Mouse (Mus musculus): ENCODE measurements around the gene BC107364. TPM values are rescaled to one million over a fixed set of nuclear protein-coding genes. Genes with fewer than 3 reads are reported as not detected.
"Not testable (repeated sequence)": the region's sequence is repeated elsewhere in the genome, so short reads cannot be mapped to it uniquely, and the experiment has no call there.

Gene BC107364
- polyA plus RNA-seq (2016; fragmentation: Nextera tagmentation; extraction: Ambion mirVana), result not detected in 2 replicates

DNA sequence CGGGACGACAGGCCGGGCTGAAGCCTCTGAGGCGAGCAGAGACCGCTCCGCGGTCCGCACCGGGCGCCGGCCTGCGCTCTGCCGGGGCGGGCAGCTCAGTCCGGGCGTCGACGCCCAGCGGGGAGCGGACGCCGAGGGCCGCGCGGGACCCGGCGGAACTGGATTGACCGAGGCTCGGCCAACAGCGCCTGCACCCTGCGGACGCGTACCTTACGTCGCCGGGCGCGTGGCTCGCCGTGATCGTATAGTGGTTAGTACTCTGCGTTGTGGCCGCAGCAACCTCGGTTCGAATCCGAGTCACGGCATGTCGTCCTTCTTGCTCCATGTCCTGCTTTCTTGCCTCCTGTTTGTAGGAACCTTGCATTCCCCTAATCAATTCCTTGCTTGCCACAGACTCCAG, at the start of gene BC107364:
TSS of gene BC107364 (minus strand) at position 45 of the 400 bp plus-strand sequence.
- not testable (repeated sequence) for H3K4me2 ChIP-seq; ATAC-seq (ENCODE audit: insufficient number of reproducible peaks, insufficient read depth, low FRiP score, low TSS enrichment, low read depth)

GRCm38 (mm10) chr3:96501391-96502115, 49.4 kb upstream of the BC107364 start:
- Histone ChIP-seq H3K4me1 (replicated peaks) (no peaks in the 10 kb centered on the region), H3K4me2 (peak overlapping the region; percentile 92), H3K27me3 (no peaks in the 10 kb centered on the region), H3K9ac (replicated peaks) (peak overlapping the region; percentile 62), H3K36me3 (no peaks in the 10 kb centered on the region), H3K4me3 (replicated peaks) (peak overlapping the region; percentile 63), H3K27ac (peak overlapping the region; percentile 85), H3K9me3 (no peaks in the 10 kb centered on the region)
- WGBS, result under 1% methylated on average over 32 of the region's 32 CpGs
- ATAC-seq (ENCODE audit: insufficient number of reproducible peaks, insufficient read depth, low FRiP score, low TSS enrichment, low read depth), result peak; percentile 77; the same call in 1 of the 2 replicates

More for the DNA sequence above, at the start of gene BC107364:
- H3K4me3 ChIP-seq (replicated peaks); H3K36me3 ChIP-seq; H3K4me1 ChIP-seq (replicated peaks); H3K27ac ChIP-seq; H3K9ac ChIP-seq (replicated peaks); H3K9me3 ChIP-seq: not testable (repeated sequence)
- peaks cover 14% of the 10 kb centered on the region for H3K27me3 ChIP-seq
- no CpG with 5 or more reads among the region's 48 CpGs for WGBS

DNA sequence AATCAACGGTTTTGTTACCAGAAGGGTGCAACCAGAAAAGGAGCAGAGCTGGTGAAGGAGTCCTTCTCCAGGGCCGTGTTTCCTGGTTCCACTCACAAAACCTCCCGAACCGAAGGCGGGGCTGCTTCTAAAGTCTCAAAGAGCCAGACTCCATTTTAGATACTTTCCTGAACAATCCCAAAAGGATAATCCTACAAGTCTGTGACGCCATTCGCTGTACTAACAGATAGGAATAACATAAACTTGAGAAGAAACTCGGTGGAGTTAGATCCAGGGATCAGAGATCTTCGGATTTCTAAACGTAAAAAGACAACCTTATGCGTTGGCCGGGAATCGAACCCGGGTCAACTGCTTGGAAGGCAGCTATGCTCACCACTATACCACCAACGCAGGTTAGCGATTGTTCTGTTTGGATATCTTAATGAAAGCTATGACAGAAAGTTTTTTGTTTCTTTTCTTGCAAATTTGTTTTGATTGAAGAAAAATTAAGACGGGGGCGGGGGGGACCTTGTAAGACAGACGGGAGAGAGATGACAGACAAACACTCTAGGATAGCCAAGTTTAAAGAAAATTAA, 48.7 kb upstream of the BC107364 start:
- H3K4me2 ChIP-seq, result peak overlapping the region; percentile 92
- H3K27me3 ChIP-seq, result no peaks in the 10 kb centered on the region
- peak; percentile 52 for ATAC-seq (ENCODE audit: insufficient number of reproducible peaks, insufficient read depth, low FRiP score, low TSS enrichment, low read depth)
- no peaks in the 10 kb centered on the region for H3K36me3 ChIP-seq
- under 1% methylated on average over 19 of the region's 19 CpGs for WGBS
- no peaks in the 10 kb centered on the region for H3K9me3 ChIP-seq
- peak overlapping the region; percentile 68 for H3K9ac ChIP-seq (replicated peaks)
- H3K27ac ChIP-seq, result peak overlapping the region; percentile 89
- H3K4me3 ChIP-seq (replicated peaks), result peak overlapping the region; percentile 63
- H3K4me1 ChIP-seq (replicated peaks), result no peaks in the 10 kb centered on the region

GRCm38 (mm10) chr3:96500289-96500621, 48.1 kb upstream of the BC107364 start:
- Histone ChIP-seq H3K4me2 (peak overlapping the region; percentile 92), H3K4me3 (replicated peaks) (peak overlapping the region; percentile 63), H3K4me1 (replicated peaks) (no peaks in the 10 kb centered on the region), H3K27me3 (no peaks in the 10 kb centered on the region), H3K27ac (peak overlapping the region; percentile 89), H3K36me3 (no peaks in the 10 kb centered on the region), H3K9me3 (no peaks in the 10 kb centered on the region), H3K9ac (replicated peaks) (peak overlapping the region; percentile 69)
- WGBS, result under 1% methylated on average over 17 of the region's 17 CpGs
- peak; percentile 58 for ATAC-seq (ENCODE audit: insufficient number of reproducible peaks, insufficient read depth, low FRiP score, low TSS enrichment, low read depth)

DNA sequence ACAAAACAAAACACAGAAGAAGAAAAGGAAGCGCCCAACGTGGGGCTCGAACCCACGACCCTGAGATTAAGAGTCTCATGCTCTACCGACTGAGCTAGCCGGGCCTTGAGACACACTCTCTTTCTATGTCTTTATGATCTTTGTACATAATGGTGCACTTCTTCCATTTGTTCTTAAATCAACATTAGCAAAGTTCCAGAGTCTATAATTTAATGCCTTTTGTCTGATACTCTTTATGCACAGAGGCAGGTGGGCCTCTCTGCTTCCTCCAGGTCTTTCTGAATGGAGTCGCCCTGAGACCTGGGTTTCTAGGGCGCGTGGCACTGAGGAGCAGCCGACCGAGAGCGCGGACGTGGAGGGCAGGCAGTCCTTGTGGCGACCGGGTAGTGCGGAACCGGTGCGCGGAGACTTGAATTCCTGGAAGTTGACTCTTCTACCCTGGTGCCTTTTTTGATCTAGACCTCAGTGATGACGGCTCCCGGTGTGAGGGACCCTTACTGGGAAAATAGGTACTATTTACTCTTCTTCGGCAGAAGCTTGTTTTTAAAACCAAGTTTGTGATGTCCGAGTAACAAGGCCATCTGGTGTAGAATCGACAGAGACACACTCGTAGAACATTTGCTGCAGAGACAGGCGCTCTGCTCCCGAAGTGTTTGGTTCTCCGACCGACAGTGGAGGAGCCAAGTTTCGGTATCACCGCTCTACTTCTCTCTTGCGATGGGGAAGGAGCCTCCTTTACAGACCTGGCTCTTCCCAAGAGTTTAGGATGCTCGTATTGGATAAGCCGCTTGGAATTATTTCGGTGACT, 47.6 kb upstream of the BC107364 start:
- Histone ChIP-seq H3K36me3 (no peaks in the 10 kb centered on the region), H3K27me3 (no peaks in the 10 kb centered on the region), H3K9me3 (no peaks in the 10 kb centered on the region), H3K9ac (replicated peaks) (peak overlapping the region; percentile 69), H3K4me1 (replicated peaks) (no peaks in the 10 kb centered on the region), H3K27ac (peak overlapping the region; percentile 88), H3K4me2 (peak overlapping the region; percentile 54), H3K4me3 (replicated peaks) (peak overlapping the region; percentile 63)
- WGBS, result under 1% methylated on average over 36 of the region's 36 CpGs
- peak; percentile 22; the same call in 1 of the 2 replicates for ATAC-seq (ENCODE audit: insufficient number of reproducible peaks, insufficient read depth, low FRiP score, low TSS enrichment, low read depth)

DNA sequence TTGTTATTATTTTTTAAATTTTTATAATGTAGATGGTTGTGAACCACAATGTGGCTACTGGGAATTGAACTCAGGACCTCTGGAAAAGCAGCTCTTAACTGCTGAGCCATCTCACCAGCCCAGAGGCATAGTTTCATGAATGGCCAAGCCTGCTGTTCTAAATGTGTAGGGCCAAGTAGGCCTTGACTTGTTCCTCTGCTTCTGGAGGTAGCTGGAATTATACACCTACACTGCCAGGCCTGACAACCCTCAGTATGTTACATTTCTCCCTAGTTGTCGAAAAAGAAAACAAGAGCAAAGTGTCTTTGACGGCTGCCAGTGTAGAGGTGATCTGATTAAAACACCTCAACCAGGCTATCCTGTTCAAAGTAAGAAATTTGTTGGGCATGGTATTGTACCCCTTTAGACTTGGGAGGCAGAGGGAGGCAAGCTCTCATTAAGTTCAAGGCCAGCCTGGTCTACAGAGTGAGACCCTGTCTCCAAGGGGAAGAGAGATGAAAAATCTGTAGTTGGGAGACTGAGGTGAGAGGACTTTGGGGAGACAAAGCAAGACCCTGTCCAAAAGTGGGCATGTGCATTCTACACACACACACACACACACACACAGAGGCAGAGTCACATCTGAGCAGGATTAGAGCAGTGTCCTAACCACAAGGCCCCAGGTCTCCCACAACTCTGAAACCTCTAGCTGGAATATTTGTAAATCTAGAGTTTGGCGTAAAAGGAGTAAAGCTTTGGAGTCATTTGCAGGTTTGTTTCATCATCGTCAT, 46.6 kb upstream of the BC107364 start:
- Histone ChIP-seq H3K4me2 (peak overlapping the region; percentile 54; the same call in 1 of the 2 replicates), H3K27me3 (no peaks in the 10 kb centered on the region), H3K4me1 (replicated peaks) (no peaks in the 10 kb centered on the region), H3K9me3 (no peaks in the 10 kb centered on the region), H3K27ac (no peak overlapping the region), H3K36me3 (no peaks in the 10 kb centered on the region), H3K4me3 (replicated peaks) (peak overlapping the region; percentile 63), H3K9ac (replicated peaks) (no peak overlapping the region)
- no peak for ATAC-seq (ENCODE audit: insufficient number of reproducible peaks, insufficient read depth, low FRiP score, low TSS enrichment, low read depth)
- 86% methylated on average over 4 of the region's 4 CpGs for WGBS

GRCm38 (mm10) chr3:96497451-96498028, 45.4 kb upstream of the BC107364 start:
- H3K27ac ChIP-seq, result no peak overlapping the region

DNA sequence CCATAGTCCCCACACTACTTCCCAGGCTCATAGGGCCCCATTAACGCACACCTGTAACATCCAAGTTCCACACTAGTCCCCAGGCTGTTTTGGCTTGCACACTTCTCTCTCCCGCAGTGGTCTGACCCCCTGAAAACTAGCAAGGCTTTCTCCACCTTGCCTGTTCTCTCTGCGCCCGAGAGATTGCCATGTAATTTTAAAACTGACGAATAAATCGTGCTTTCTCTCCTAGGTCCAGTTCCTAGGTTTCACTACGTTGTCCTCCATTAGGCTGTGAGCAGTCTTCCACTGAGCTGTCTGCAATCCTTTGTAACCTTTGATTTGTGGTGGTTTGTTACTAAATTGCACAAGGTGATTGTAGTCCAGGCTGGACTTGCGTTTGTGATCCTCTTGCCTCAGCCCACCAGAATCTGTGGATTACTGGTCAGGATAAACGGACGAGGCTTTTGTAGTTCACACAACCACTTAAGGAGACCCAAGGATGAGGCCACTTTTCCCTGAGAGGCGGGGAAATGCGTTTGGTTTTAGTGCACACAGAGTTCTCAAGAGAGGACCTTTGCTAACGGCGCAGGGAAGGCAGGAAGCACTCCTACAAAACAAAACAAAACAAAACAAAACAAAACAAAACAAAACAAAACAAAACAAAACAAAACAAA, 44.6 kb upstream of the BC107364 start:
- not testable (repeated sequence) for ATAC-seq (ENCODE audit: insufficient number of reproducible peaks, insufficient read depth, low FRiP score, low TSS enrichment, low read depth); H3K9me3 ChIP-seq; H3K27ac ChIP-seq; H3K27me3 ChIP-seq; H3K4me1 ChIP-seq (replicated peaks); H3K36me3 ChIP-seq
- H3K9ac ChIP-seq (replicated peaks), result 0 out of 2 replicates have a peak overlapping the region, but pooled peaks have one; percentile 46
- peak overlapping the region; percentile 46 for H3K4me3 ChIP-seq (replicated peaks)
- peak overlapping the region; percentile 70 for H3K4me2 ChIP-seq
- WGBS, result 16% methylated on average over 14 of the region's 14 CpGs

More at GRCm38 (mm10) chr3:96497451-96498028, 45.4 kb upstream of the BC107364 start:
- WGBS, result under 1% methylated on average over 19 of the region's 19 CpGs
- H3K4me2 ChIP-seq, result peak overlapping the region; percentile 70
- H3K9ac ChIP-seq (replicated peaks), result peak overlapping the region; percentile 46; the same call in 1 of the 2 replicates
- no peaks in the 10 kb centered on the region for H3K9me3 ChIP-seq
- H3K27me3 ChIP-seq, result no peaks in the 10 kb centered on the region
- peak overlapping the region; percentile 46 for H3K4me3 ChIP-seq (replicated peaks)
- H3K36me3 ChIP-seq, result no peaks in the 10 kb centered on the region
- H3K4me1 ChIP-seq (replicated peaks), result no peaks in the 10 kb centered on the region
- ATAC-seq (ENCODE audit: insufficient number of reproducible peaks, insufficient read depth, low FRiP score, low TSS enrichment, low read depth), result no peak

DNA sequence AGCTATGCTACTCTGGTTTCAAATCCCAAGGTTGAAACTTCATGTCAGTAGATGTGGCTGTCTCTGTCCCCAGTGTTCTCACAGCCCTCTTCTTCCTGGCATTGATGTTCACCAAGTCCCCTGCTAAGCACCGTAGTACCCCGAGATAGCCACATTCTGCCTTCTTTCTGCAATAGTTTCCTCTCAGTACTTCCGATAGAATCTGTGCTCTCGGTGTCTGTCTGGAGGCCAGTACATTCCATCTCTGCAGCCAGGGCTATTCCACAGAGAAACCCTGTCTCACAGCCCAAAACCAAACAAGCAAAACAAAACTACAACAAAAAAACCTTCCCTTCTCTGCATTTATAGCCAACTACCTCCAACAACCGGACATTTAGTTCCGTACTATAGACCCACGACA, 44.1 kb upstream of the BC107364 start:
- no peak overlapping the region for H3K4me3 ChIP-seq (replicated peaks)

More for the DNA sequence above, 44.1 kb upstream of the BC107364 start:
- Histone ChIP-seq H3K4me1 (replicated peaks) (no peaks in the 10 kb centered on the region), H3K27ac (no peak overlapping the region), H3K27me3 (no peaks in the 10 kb centered on the region), H3K9ac (replicated peaks) (no peak overlapping the region), H3K9me3 (no peaks in the 10 kb centered on the region), H3K4me2 (0 out of 2 replicates have a peak overlapping the region, but pooled peaks have one; percentile 70), H3K36me3 (no peaks in the 10 kb centered on the region)
- WGBS, result 65% methylated on average over 7 of the region's 7 CpGs
- ATAC-seq (ENCODE audit: insufficient number of reproducible peaks, insufficient read depth, low FRiP score, low TSS enrichment, low read depth), result no peak
